Mouse (Mus musculus): ENCODE measurements around the gene Lrch1.

GRCm38 (mm10) chr14:74893085-74893648 lies 54.5 kb downstream of the Lrch1 start:
- TF ChIP-seq CTCF (IDR thresholded peaks at IDR 0.05; ENCODE audit: extremely low read depth, insufficient read depth, low read length) (no peak), POLR2A (IDR thresholded peaks at IDR 0.05; ENCODE audit: extremely low read depth, insufficient read depth, low read length) (no peak)
